11 mouse cellular contexts compared by ENCODE assay signal in the genomic region with DNA sequence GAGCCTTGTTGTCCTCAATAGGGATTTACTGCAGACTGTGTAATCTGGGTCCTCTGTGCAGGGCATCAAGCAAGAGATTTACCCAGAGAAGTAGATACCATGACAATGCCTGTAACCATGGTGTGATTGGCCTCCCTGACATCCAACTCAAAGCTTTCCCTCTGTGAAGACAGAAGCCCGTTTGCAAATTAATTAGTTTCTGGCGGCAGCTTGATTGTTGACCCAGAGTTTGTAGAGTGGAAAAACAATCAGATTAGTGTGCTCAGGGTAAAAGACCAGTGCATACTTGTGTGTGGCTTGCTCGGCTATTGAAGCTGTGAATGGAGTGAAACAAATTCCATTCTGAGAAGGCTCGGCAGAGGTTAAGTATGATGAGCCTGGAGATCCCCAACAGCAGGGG.
DNase-seq lines count a peak whose midpoint lies in the region; ATAC-seq and TF ChIP-seq lines count a peak whose summit lies in the region.
"Had no signal": no experiment of that assay in that cellular context is flagged by ENCODE, and none has a peak within 500 bp of the region (broad histone marks: within the 10 kb centered on the region; RNA-seq: fewer than 3 reads in every experiment).

No protein-coding gene starts in this region.

- no peaks in the 10 kb centered on the region for H3K9me3 ChIP-seq in embryonic facial prominence, embryonic 11.5 days (replicated peaks; ENCODE audit: control insufficient read depth, low read length)
- H3K9me3 ChIP-seq in hindbrain, postnatal 0 days (ENCODE audit: low read length), result no peaks in the 10 kb centered on the region
- H3K9me3 ChIP-seq: heart, embryonic 13.5 days had no signal

- no peaks in the 10 kb centered on the region for H3K27me3 ChIP-seq in embryonic facial prominence, embryonic 11.5 days (ENCODE audit: control insufficient read depth, insufficient read depth, low read length)
- H3K27me3 ChIP-seq in hindbrain, postnatal 0 days (ENCODE audit: insufficient read depth, low read length), result no peaks in the 10 kb centered on the region
- H3K27me3 ChIP-seq: heart, embryonic 13.5 days had no signal

- no peaks in the 10 kb centered on the region for H3K36me3 ChIP-seq in embryonic facial prominence, embryonic 11.5 days (replicated peaks; ENCODE audit: control insufficient read depth, insufficient read depth, low read depth, low read length)
- no peaks in the 10 kb centered on the region for H3K36me3 ChIP-seq in hindbrain, postnatal 0 days (ENCODE audit: insufficient read depth, low read length)
- H3K36me3 ChIP-seq: heart, embryonic 13.5 days had no signal

- peak; percentile 88; the same call in 1 of the 2 replicates for ATAC-seq in embryonic facial prominence, embryonic 11.5 days (replicated peaks; ENCODE audit: insufficient number of reproducible peaks, low FRiP score, low TSS enrichment, low read depth)
- ATAC-seq in hindbrain, postnatal 0 days, result peak; percentile 95

- DNase-seq in layer of hippocampus, adult 8-10 months (ENCODE audit: low spot score in 2 of 2), result peak; percentile 12 to 18
- DNase-seq in layer of hippocampus, postnatal 25 days (ENCODE audit: extremely low spot score in 1 of 2, low spot score in 1 of 2), result no peak
- no peak for DNase-seq in embryonic facial prominence, embryonic 11.5 days (ENCODE audit: low spot score)
- peak; percentile 68 for DNase-seq in hindbrain, postnatal 0 days (ENCODE audit: low spot score)
- DNase-seq in retina, embryonic 14.5 days (ENCODE audit: low spot score), result peak; percentile 85
- DNase-seq in thymus, adult 18-20 months, result no peak
- DNase-seq in thymus, postnatal 25 days, result no peak
- DNase-seq in testis, postnatal 14 days (ENCODE audit: low spot score), result no peak
- DNase-seq: lung, embryonic 14.5 days had no signal

- no peaks in the 10 kb centered on the region for H3K4me1 ChIP-seq in embryonic facial prominence, embryonic 11.5 days (ENCODE audit: control insufficient read depth, insufficient read depth, low read length)
- H3K4me1 ChIP-seq in hindbrain, postnatal 0 days (ENCODE audit: insufficient read depth, low read length), result no peaks in the 10 kb centered on the region

- H3K27ac ChIP-seq in embryonic facial prominence, embryonic 11.5 days (replicated peaks; ENCODE audit: low read depth, low read length), result no peak overlapping the region
- H3K27ac ChIP-seq in hindbrain, postnatal 0 days, result 0 out of 2 replicates have a peak overlapping the region, but pooled peaks have one; percentile 3
- H3K27ac ChIP-seq: heart, embryonic 13.5 days had no signal

- no peak overlapping the region for H3K9ac ChIP-seq in embryonic facial prominence, embryonic 11.5 days (replicated peaks; ENCODE audit: low read length)
- no peak overlapping the region for H3K9ac ChIP-seq in hindbrain, postnatal 0 days (replicated peaks; ENCODE audit: low read length)
- H3K9ac ChIP-seq: heart, embryonic 13.5 days; lung, embryonic 14.5 days had no signal

- H3K4me3 ChIP-seq in embryonic facial prominence, embryonic 11.5 days (ENCODE audit: low read depth, low read length), result no peak overlapping the region
- H3K4me3 ChIP-seq in hindbrain, postnatal 0 days (ENCODE audit: low read length), result no peak overlapping the region
- H3K4me3 ChIP-seq: erythroblast, embryonic 14.5 days; heart, embryonic 13.5 days had no signal

- no peak for TF ChIP-seq CTCF in hindbrain, postnatal 0 days (IDR thresholded peaks at IDR 0.05; ENCODE audit: low read depth)

- H3K4me2 ChIP-seq in embryonic facial prominence, embryonic 11.5 days (ENCODE audit: low read depth, low read length), result no peak overlapping the region
- no peak overlapping the region for H3K4me2 ChIP-seq in hindbrain, postnatal 0 days (ENCODE audit: low read depth, low read length)
- H3K4me2 ChIP-seq: heart, embryonic 13.5 days; lung, embryonic 14.5 days had no signal

- 10% methylated on average over 4 of the region's 4 CpGs for WGBS in embryonic facial prominence, embryonic 11.5 days
- whole genome bisulfite sequencing in hindbrain, postnatal 0 days, result 17% methylated on average over 4 of the region's 4 CpGs

Comparison
In these comparisons a context has a peak if more than half of its experiments do, and no peak if none do; other contexts are left out.
1. DNase-seq: peak in layer of hippocampus, adult 8-10 months (2 of 2), hindbrain, postnatal 0 days (single experiment) and retina, embryonic 14.5 days (single experiment); none in layer of hippocampus, postnatal 25 days (0 of 2), embryonic facial prominence, embryonic 11.5 days (single experiment), thymus, adult 18-20 months (0 of 2), thymus, postnatal 25 days (single experiment) and testis, postnatal 14 days (single experiment).